ENCODE assay signal across 8 mouse cellular contexts in the genomic region with DNA sequence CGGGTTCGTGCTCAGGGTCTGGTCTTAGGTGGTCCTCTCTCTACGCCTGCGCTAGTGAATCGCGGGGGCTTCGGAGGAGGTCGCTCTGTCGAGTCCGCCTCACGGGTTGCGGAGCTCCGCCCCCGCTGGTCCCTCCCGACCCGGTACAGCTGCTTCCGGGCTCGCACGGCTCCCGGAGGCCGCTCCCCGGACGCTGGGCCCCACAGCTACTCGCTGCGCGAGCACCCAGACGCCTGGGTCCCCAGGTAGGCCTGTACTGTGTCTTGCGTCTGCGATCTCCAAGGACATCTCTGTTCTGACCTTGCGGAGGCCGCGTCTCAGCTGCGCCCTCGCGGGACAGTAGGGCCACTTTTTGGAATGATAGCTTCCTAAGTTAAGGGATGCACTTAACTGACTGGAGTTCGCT. TPM values are rescaled to one million over a fixed set of nuclear protein-coding genes. Genes with fewer than 3 reads are reported as not detected.
DNase-seq lines count a peak whose midpoint lies in the region; ATAC-seq and TF ChIP-seq lines count a peak whose summit lies in the region.

A gene (plus strand): TSS at position 168 of the 406 bp plus-strand sequence.

- H3K4me2 ChIP-seq in heart, embryonic 13.5 days: peak within 1 kb of the TSS; percentile 85
- peak within 1 kb of the TSS; percentile 62 for H3K4me2 ChIP-seq in kidney, postnatal 0 days (ENCODE audit: low read length)
- H3K4me2 ChIP-seq in liver, embryonic 14.5 days (ENCODE audit: low read depth): peak within 1 kb of the TSS; percentile 91
- peak within 1 kb of the TSS; percentile 67 for H3K4me2 ChIP-seq in stomach, embryonic 15.5 days

- no peak for TF ChIP-seq CTCF in C2C12 (IDR thresholded peaks at IDR 0.05; ENCODE audit: control insufficient read depth, insufficient read depth, insufficient read length)
- peak; percentile 5; the same call in 1 of the 2 replicates for TF ChIP-seq CTCF in kidney, postnatal 0 days (IDR thresholded peaks at IDR 0.05; ENCODE audit: low read depth)
- TF ChIP-seq CTCF in liver, embryonic 14.5 days (IDR thresholded peaks at IDR 0.05; ENCODE audit: low read depth): peak; percentile 10; the same call in 1 of the 2 replicates

- under 1% methylated on average over 36 of the region's 36 CpGs for WGBS in heart, embryonic 13.5 days
- WGBS in kidney, postnatal 0 days: under 1% methylated on average over 36 of the region's 36 CpGs
- WGBS in liver, embryonic 14.5 days (ENCODE audit: insufficient replicate concordance): under 1% methylated on average over 36 of the region's 36 CpGs
- under 1% methylated on average over 36 of the region's 36 CpGs for WGBS in stomach, embryonic 15.5 days

- H3K4me1 ChIP-seq in heart, embryonic 13.5 days: peaks cover 41% of the 10 kb centered on the region
- H3K4me1 ChIP-seq in kidney, postnatal 0 days (replicated peaks; ENCODE audit: insufficient read depth, low read length): peaks cover 20% of the 10 kb centered on the region
- peaks cover 10 to 12% of the 10 kb centered on the region in 2 experiments for H3K4me1 ChIP-seq in liver, embryonic 14.5 days (replicated peaks; ENCODE audit: control insufficient read depth in 2 of 2, insufficient read depth in 2 of 2, low read length in 1 of 2)
- H3K4me1 ChIP-seq in stomach, embryonic 15.5 days: peaks cover 27% of the 10 kb centered on the region

- H3K79me2 ChIP-seq in C2C12 (ENCODE audit: control insufficient read depth, insufficient read depth): peaks cover 51% of the 10 kb centered on the region

- peaks cover 36% of the 10 kb centered on the region for H3K79me3 ChIP-seq in C2C12 (ENCODE audit: low read depth)

- no peaks in the 10 kb centered on the region for H3K27me3 ChIP-seq in C2C12 (ENCODE audit: control insufficient read depth, insufficient read depth, insufficient read length)
- H3K27me3 ChIP-seq in heart, embryonic 13.5 days (replicated peaks): no peaks in the 10 kb centered on the region
- H3K27me3 ChIP-seq in kidney, postnatal 0 days (ENCODE audit: insufficient read depth, low read length): no peaks in the 10 kb centered on the region
- H3K27me3 ChIP-seq in liver, embryonic 14.5 days (ENCODE audit: control insufficient read depth, insufficient read depth, low read length): no peaks in the 10 kb centered on the region
- H3K27me3 ChIP-seq in stomach, embryonic 15.5 days (replicated peaks): no peaks in the 10 kb centered on the region

- H3K4me3 ChIP-seq in C2C12 (ENCODE audit: insufficient read depth, poor library complexity, severe bottlenecking): peak within 1 kb of the TSS; percentile 53
- H3K4me3 ChIP-seq in heart, embryonic 13.5 days: peak within 1 kb of the TSS; percentile 79
- H3K4me3 ChIP-seq in kidney, postnatal 0 days (replicated peaks; ENCODE audit: low read depth, low read length): peak within 1 kb of the TSS; percentile 53
- peak within 1 kb of the TSS; percentile 61 to 71 for H3K4me3 ChIP-seq in liver, embryonic 14.5 days (ENCODE audit: insufficient read depth in 1 of 2, low read depth in 2 of 2, low read length in 2 of 2)
- H3K4me3 ChIP-seq in stomach, embryonic 15.5 days (replicated peaks): peak within 1 kb of the TSS; percentile 58

- H3K36me3 ChIP-seq in C2C12 (ENCODE audit: control insufficient read depth, insufficient read depth): peaks cover 12% of the 10 kb centered on the region
- peaks cover 47% of the 10 kb centered on the region for H3K36me3 ChIP-seq in heart, embryonic 13.5 days
- H3K36me3 ChIP-seq in kidney, postnatal 0 days (ENCODE audit: insufficient read depth, low read length): peaks cover 11% of the 10 kb centered on the region; the same call in 1 of the 2 replicates
- peaks cover 11% of the 10 kb centered on the region for H3K36me3 ChIP-seq in liver, embryonic 14.5 days (replicated peaks; ENCODE audit: control insufficient read depth, insufficient read depth, low read depth)
- peaks cover 5% of the 10 kb centered on the region for H3K36me3 ChIP-seq in stomach, embryonic 15.5 days

- peak within 1 kb of the TSS; percentile 91 for H3K9ac ChIP-seq in heart, embryonic 13.5 days
- H3K9ac ChIP-seq in kidney, postnatal 0 days (ENCODE audit: low read depth, low read length): peak within 1 kb of the TSS; percentile 69
- peak within 1 kb of the TSS; percentile 79 for H3K9ac ChIP-seq in liver, embryonic 14.5 days (replicated peaks)
- peak within 1 kb of the TSS; percentile 53 for H3K9ac ChIP-seq in stomach, embryonic 15.5 days

- H3ac ChIP-seq in C2C12 (ENCODE audit: control insufficient read depth, insufficient read length, low read depth): peak within 1 kb of the TSS; percentile 91

- peak; percentile 73 for ATAC-seq in erythroblast, adult 5-6 weeks (replicated peaks; ENCODE audit: low FRiP score, poor library complexity, severe bottlenecking)
- ATAC-seq in heart, embryonic 13.5 days (ENCODE audit: extremely low read depth, insufficient number of reproducible peaks, low FRiP score, low TSS enrichment): peak; percentile 53; the same call in 1 of the 2 replicates
- ATAC-seq in kidney, postnatal 0 days (replicated peaks; ENCODE audit: low FRiP score, low read depth): peak; percentile 27
- ATAC-seq in liver, embryonic 14.5 days (ENCODE audit: insufficient read depth): peak; percentile 69
- peak; percentile 63 for ATAC-seq in stomach, embryonic 15.5 days (ENCODE audit: insufficient read depth, low FRiP score, low read depth)

- H3K27ac ChIP-seq in heart, embryonic 13.5 days (replicated peaks): peak within 1 kb of the TSS; percentile 89
- peak within 1 kb of the TSS; percentile 89 for H3K27ac ChIP-seq in kidney, postnatal 0 days
- peak within 1 kb of the TSS; percentile 70 for H3K27ac ChIP-seq in liver, embryonic 14.5 days
- H3K27ac ChIP-seq in stomach, embryonic 15.5 days: peak within 1 kb of the TSS; percentile 88

- no peak for TF ChIP-seq EP300 in liver, embryonic 14.5 days (IDR thresholded peaks at IDR 0.05; ENCODE audit: low read depth)

- peak in 1 of 2 experiments; percentile 51 for DNase-seq in adrenal gland, postnatal 4 days (ENCODE audit: low spot score in 2 of 2)
- DNase-seq in kidney, postnatal 0 days (ENCODE audit: low spot score): peak; percentile 83
- DNase-seq in liver, embryonic 14.5 days (ENCODE audit: low read depth in 3 of 3, low spot score in 3 of 3): peak; percentile 56 to 62 (median 62)
- DNase-seq in neural tube, embryonic 10.5 days (ENCODE audit: extremely low spot score, low spot score): peak; percentile 78

- no peaks in the 10 kb centered on the region for H3K9me3 ChIP-seq in heart, embryonic 13.5 days
- no peaks in the 10 kb centered on the region for H3K9me3 ChIP-seq in kidney, postnatal 0 days (replicated peaks; ENCODE audit: low read length)
- no peaks in the 10 kb centered on the region for H3K9me3 ChIP-seq in liver, embryonic 14.5 days (ENCODE audit: control insufficient read depth, low read length)
- H3K9me3 ChIP-seq in stomach, embryonic 15.5 days: no peaks in the 10 kb centered on the region

TF ChIP-seq in C2C12, 6 proteins besides CTCF, POLR2A, EP300 and RAD21:
- TF ChIP-seq CEBPB (IDR thresholded peaks at IDR 0.05; ENCODE audit: low read depth): no peak
- no peak for TF ChIP-seq FOSL1 (IDR thresholded peaks at IDR 0.05; ENCODE audit: insufficient read depth, low read length, poor library complexity, severe bottlenecking)
- no peak for TF ChIP-seq USF1 (IDR thresholded peaks at IDR 0.05; ENCODE audit: low read depth)
- no peak for TF ChIP-seq MAX (IDR thresholded peaks at IDR 0.05)
- no peak for TF ChIP-seq MYOD1 (IDR thresholded peaks at IDR 0.05; ENCODE audit: control insufficient read depth, insufficient read length, low read depth)
- TF ChIP-seq MYOG (IDR thresholded peaks at IDR 0.05; ENCODE audit: control insufficient read depth, extremely low read depth, insufficient read length): no peak
TF ChIP-seq in C2C12: peak in this region for 0.

RNA-seq across cellular contexts. Expression of the gene that starts here (rescaled TPM):
- 13.0 TPM for polyA plus RNA-seq in C2C12 (2012; fragmentation: generic; extraction: Trizol)
- total RNA-seq in adrenal gland, postnatal 4 days (2021): 10 to 100 TPM; 29.0 to 30.9 TPM
- 0.63 and 1.5 TPM in 2 replicates for total RNA-seq in erythroblast, adult 5-6 weeks (2015; ENCODE audit: low replicate concordance)
- total RNA-seq in erythroblast, adult 5-6 weeks (2017; ENCODE audit: low replicate concordance): 2.6 and 2.8 TPM in 2 replicates
- 8.7 and 9.7 TPM in 2 replicates for polyA plus RNA-seq in heart, embryonic 13.5 days (2015; fragmentation: Nextera tagmentation; extraction: Ambion mirVana)
- polyA plus RNA-seq in kidney, postnatal 0 days (2015; fragmentation: Nextera tagmentation; extraction: Ambion mirVana): 10.5 and 11.9 TPM in 2 replicates
- polyA plus RNA-seq in liver, embryonic 14.5 days (2012; rRNA removed): 0.75 and 1.5 TPM in 2 replicates
- polyA plus RNA-seq in liver, embryonic 14.5 days (2014; fragmentation: Nextera tagmentation; extraction: Ambion mirVana): 1.3 and 1.5 TPM in 2 replicates
- polyA plus RNA-seq in stomach, embryonic 15.5 days (2015; fragmentation: Nextera tagmentation; extraction: Ambion mirVana): 11.9 and 12.2 TPM in 2 replicates

Comparison
In these comparisons a context has a peak if more than half of its experiments do, and no peak if none do; other contexts are left out.
1. RNA of the gene that starts here (total RNA-seq): 29.0 to 30.9 TPM in adrenal gland, postnatal 4 days; 0.63 to 2.8 TPM in erythroblast, adult 5-6 weeks; every median in the first group is over 4 times any median in the second.
2. Peak in every context shown above with its lines, with median percentiles within 50 percentile points of each other: H3K4me3 ChIP-seq, ATAC-seq, H3K27ac ChIP-seq, H3K4me2 ChIP-seq and H3K9ac ChIP-seq.